Mouse (Mus musculus) brain, embryonic 14.5 days (tissue): Measurements from ENCODE around the gene Cd2ap.
A peak's percentile ranks its signal among the peaks of the same experiment; 100 is the strongest.

Experiments
- CTCF ChIP-seq: fragments of 200-500 bp; IDR thresholded peaks from 2 replicates; pipeline ENCODE4 v1.5.1; 2012; ENCODE audit warnings: inconsistent platforms, mild to moderate bottlenecking, moderate library complexity, borderline replicate concordance; ENCODE audit not compliant: insufficient read depth, insufficient read length; ENCODE audit errors: extremely low read depth
- POLR2A ChIP-seq: fragments of 200-500 bp; IDR thresholded peaks from 2 replicates; pipeline ENCODE4 v1.6.1; 2012; ENCODE audit warnings: mild to moderate bottlenecking, inconsistent platforms, borderline replicate concordance; ENCODE audit not compliant: poor library complexity, insufficient read depth, insufficient read length, severe bottlenecking; ENCODE audit errors: extremely low read depth

DNA sequence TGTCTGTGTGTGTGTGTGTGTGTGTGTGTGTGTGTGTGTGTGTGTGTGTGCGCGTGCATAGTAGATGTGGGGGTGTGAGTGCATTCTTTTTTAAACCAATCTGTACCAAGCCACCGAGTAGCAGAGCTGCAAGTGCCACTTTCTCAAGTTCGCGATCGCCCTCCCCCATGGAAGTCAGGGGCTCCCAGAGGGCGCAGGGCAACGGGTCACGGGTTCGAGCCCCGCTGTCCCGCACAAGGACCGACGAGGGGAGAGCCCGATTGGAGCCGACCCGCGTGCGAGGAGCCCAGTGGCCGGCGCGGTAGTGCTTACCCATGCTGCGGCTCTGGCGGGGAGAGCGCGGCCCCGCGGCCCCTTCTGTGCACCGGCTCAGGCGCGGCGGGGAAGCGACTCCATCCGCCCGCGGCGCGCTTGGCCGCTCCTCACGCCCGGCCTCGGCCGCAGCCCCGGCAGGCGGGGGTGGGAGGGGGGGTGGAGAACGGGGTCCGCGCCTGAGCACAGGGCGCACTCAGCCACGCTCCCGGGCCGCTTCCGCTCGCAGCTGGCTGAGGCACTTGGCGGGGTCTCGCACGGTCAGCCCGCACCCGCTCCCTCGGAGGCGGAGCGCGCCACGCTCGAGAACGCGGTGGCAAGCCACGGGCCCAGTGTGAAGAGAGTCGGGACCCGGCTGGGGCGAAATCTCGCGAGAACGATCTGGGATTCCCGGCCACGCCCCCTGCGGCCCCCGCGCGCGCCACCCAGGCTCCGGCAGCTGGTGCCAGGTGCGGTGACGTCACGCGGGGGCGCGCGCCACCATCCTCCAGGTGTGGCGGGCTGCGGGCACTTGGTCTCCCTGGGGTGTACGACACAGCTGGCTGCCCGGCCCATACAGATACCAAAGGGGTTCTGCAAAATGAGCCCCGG is at the start of gene Cd2ap:
- TF ChIP-seq POLR2A (peak; percentile 97), CTCF (no peak)
